Mouse (Mus musculus) stomach, embryonic 16.5 days (tissue): ENCODE data around the gene Use1. TPM values are rescaled to one million over a fixed set of nuclear protein-coding genes. Genes with fewer than 3 reads are reported as not detected.

Experiments
- ATAC-seq: fragments of 200-750 bp; cut with Nextera tagmentation; 2 replicates; pipeline ENCODE4 v1.8.0; 2017; ENCODE audit warnings: moderate number of reproducible peaks, moderate TSS enrichment; ENCODE audit not compliant: insufficient read depth, low FRiP score
- H3K27ac ChIP-seq: fragments of 300-500 bp; sonication (generic); 2 replicates; pipeline ENCODE4 v1.5.1; 2014; ENCODE audit warnings: low read length
- H3K27me3 ChIP-seq: fragments of 300-500 bp; sonication (generic); 2 replicates; pipeline ENCODE4 v1.6.1; 2014; ENCODE audit warnings: low read length, control low read depth, mixed read lengths; ENCODE audit not compliant: control insufficient read depth, insufficient read depth
- H3K36me3 ChIP-seq: fragments of 300-500 bp; sonication (generic); 2 replicates; pipeline ENCODE4 v1.6.1; 2014; ENCODE audit warnings: low read length; ENCODE audit not compliant: control insufficient read depth, insufficient read depth
- H3K4me1 ChIP-seq: fragments of 300-500 bp; sonication (generic); 2 replicates; pipeline ENCODE4 v1.6.1; 2014; ENCODE audit warnings: low read length, control low read depth, mixed read lengths; ENCODE audit not compliant: control insufficient read depth, insufficient read depth
- H3K4me2 ChIP-seq: fragments of 300-500 bp; sonication (generic); 2 replicates; pipeline ENCODE4 v1.6.1; 2014; ENCODE audit warnings: low read depth, low read length, mixed read lengths
- H3K4me3 ChIP-seq: fragments of 300-500 bp; sonication (generic); replicated peaks from 2 replicates; pipeline ENCODE4 v1.5.1; 2014; ENCODE audit warnings: mild to moderate bottlenecking, low read length
- H3K9ac ChIP-seq: fragments of 300-500 bp; sonication (generic); 2 replicates; pipeline ENCODE4 v1.6.1; 2014; ENCODE audit warnings: low read length
- H3K9me3 ChIP-seq: fragments of 300-500 bp; sonication (generic); replicated peaks from 2 replicates; pipeline ENCODE4 v1.6.1; 2016; ENCODE audit warnings: low read length, control low read depth; ENCODE audit not compliant: control insufficient read depth
- WGBS: fragments of 180-500 bp; shearing (Covaris S2); extraction: QIAGEN DNeasy Blood & Tissue Kit; methylation state at CpG from one replicate; pipeline ENCODE4 v1.1.7; 2014; 5-methylcytosine and 5-hydroxymethylcytosine counted together
- polyA plus RNA-seq: library from polyadenylated mRNA; unstranded; fragments of >200 nt; fragmentation: Nextera tagmentation; extraction: Ambion mirVana; gene quantifications from 2 replicates; pipeline ENCODE4 v1.2.1, GENCODE M21; 2015

Use1 gene
- polyA plus RNA-seq, 1 experiment from 2014 or later, result 90.2 TPM

DNA sequence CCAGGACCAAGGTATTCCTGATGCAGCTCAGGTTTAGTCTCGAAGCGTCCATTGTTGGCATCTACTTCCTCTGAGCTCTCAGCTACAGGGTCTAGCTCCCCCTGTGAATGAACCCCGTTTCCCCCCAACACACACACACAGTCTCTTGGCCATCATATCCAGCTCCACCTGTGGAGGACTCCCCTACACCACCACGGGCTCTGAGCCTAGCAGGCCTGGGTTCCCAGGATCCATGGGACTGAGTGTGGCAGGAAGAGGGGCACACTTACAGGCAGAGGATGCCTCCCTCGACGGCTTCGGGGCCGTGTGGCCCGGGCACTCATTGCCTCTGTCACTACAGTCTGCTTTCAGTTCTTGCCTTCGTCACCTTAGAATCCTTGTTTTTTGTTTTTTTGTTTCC, 28.4 kb downstream of the Use1 start:
- Histone ChIP-seq H3K36me3 (peaks cover 5% of the 10 kb centered on the region; the same call in 1 of the 2 replicates), H3K9ac (peak overlapping the region; percentile 44; the same call in 1 of the 2 replicates), H3K4me3 (peak overlapping the region; percentile 18), H3K4me2 (0 out of 2 replicates have a peak overlapping the region, but pooled peaks have one; percentile 16), H3K27me3 (no peaks in the 10 kb centered on the region), H3K4me1 (peaks cover 7% of the 10 kb centered on the region), H3K27ac (no peak overlapping the region), H3K9me3 (no peaks in the 10 kb centered on the region)
- no peak for ATAC-seq
- WGBS, result 83% methylated on average over 10 of the region's 10 CpGs

- Histone ChIP-seq H3K4me1 (peaks cover 7% of the 10 kb centered on the region), H3K9ac (peak within 1 kb of the TSS; percentile 44)
- 82% methylated on average over 9 of the region's 9 CpGs for WGBS
Measured at GRCm38 (mm10) chr8:71395629-71396028, 29.0 kb downstream of the Use1 start, which contains the start of gene Ushbp1. Ushbp1 (minus strand) TSS chr8:71395802.

DNA sequence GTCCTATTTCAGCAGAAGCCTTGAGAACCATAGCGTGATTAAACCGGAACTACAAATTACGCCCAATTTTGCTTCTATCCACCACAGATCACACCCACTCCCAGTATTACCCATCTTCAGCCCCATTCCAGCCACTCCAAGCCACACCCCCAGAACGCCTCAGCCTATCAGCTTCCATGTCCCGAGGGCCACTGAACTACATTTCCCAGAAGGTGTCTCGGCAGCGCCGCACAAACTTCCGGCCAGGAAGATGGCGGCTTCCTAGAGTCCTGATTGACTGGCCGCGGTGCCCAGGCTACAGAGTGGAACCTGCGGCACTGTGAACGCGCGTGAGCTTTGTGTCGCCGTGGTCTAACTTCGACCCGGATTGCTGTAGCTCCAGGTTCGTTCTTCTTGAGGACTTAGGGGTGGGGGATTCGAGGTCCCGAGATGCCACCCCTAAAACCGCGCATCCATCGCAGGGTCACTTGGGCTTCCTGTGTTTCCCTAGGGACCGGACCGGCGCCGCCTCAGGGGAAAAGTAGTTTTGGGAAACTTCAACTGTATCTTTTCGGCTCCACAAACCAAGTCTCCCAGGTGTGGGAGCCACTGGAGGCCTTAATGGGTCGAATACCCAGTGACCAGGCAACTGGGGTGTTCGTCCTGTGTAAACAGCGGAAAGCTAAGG, 30.1 kb downstream of the Use1 start, which contains the start of gene Babam1:
Gene Babam1 (plus strand): TSS at position 223 of the 667 bp plus-strand sequence.
- Histone ChIP-seq H3K4me3 (peak within 1 kb of the TSS; percentile 71), H3K4me1 (peaks cover 7% of the 10 kb centered on the region), H3K4me2 (peak within 1 kb of the TSS; percentile 89), H3K9me3 (no peaks in the 10 kb centered on the region), H3K27me3 (no peaks in the 10 kb centered on the region), H3K27ac (peak within 1 kb of the TSS; percentile 76), H3K9ac (peak within 1 kb of the TSS; percentile 88), H3K36me3 (peaks cover 5% of the 10 kb centered on the region; the same call in 1 of the 2 replicates)
- peak; percentile 96 for ATAC-seq
- WGBS, result under 1% methylated on average over 34 of the region's 34 CpGs

More at GRCm38 (mm10) chr8:71395629-71396028, 29.0 kb downstream of the Use1 start, which contains the start of gene Ushbp1:
- peak within 1 kb of the TSS; percentile 76 for H3K27ac ChIP-seq
- no peak for ATAC-seq
- H3K36me3 ChIP-seq, result peaks cover 5% of the 10 kb centered on the region; the same call in 1 of the 2 replicates
- no peaks in the 10 kb centered on the region for H3K27me3 ChIP-seq
- H3K4me3 ChIP-seq, result peak within 1 kb of the TSS; percentile 71
- no peaks in the 10 kb centered on the region for H3K9me3 ChIP-seq
- H3K4me2 ChIP-seq, result peak within 1 kb of the TSS; percentile 51

- peak overlapping the region; percentile 71 for H3K4me3 ChIP-seq
- ATAC-seq, result no peak
- peak overlapping the region; percentile 89 for H3K4me2 ChIP-seq
- H3K9ac ChIP-seq, result peak overlapping the region; percentile 88
- H3K36me3 ChIP-seq, result peaks cover 5% of the 10 kb centered on the region; the same call in 1 of the 2 replicates
- no peaks in the 10 kb centered on the region for H3K9me3 ChIP-seq
- no peaks in the 10 kb centered on the region for H3K27me3 ChIP-seq
- no peak overlapping the region for H3K27ac ChIP-seq
- WGBS, result 82% methylated on average over 12 of the region's 12 CpGs
- H3K4me1 ChIP-seq, result peaks cover 7% of the 10 kb centered on the region
Measured at GRCm38 (mm10) chr8:71397701-71398100, 31.1 kb downstream of the Use1 start.

DNA sequence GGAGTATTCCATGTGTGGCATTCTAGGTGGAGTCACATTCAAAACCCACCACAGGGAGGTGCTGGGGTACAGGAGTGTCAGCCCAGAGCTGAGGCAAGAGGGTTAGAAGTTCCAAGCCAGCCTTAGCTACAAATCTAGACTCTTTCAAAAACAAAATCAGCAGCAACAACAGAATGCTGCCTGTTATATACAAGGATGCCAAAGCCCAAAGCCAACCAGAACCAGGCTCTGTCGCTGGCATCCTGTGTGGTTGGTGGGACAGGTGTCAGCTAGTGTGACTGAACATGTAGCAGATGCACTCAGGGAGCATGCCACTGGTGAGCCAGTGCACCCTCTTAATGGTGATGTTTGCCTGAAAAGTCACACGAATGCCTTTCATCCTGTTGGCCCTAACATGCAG, 34.2 kb downstream of the Use1 start:
- H3K4me1 ChIP-seq, result peaks cover 15% of the 10 kb centered on the region
- H3K4me2 ChIP-seq, result no peak overlapping the region
- WGBS, result 93% methylated on average over 2 of the region's 2 CpGs
- H3K4me3 ChIP-seq, result no peak overlapping the region
- no peaks in the 10 kb centered on the region for H3K9me3 ChIP-seq
- no peak for ATAC-seq
- no peaks in the 10 kb centered on the region for H3K27me3 ChIP-seq
- H3K36me3 ChIP-seq, result peaks cover 5% of the 10 kb centered on the region; the same call in 1 of the 2 replicates
- H3K27ac ChIP-seq, result no peak overlapping the region
- H3K9ac ChIP-seq, result no peak overlapping the region

- no peaks in the 10 kb centered on the region for H3K9me3 ChIP-seq
- no peak for ATAC-seq
- no peak overlapping the region for H3K27ac ChIP-seq
- no peak overlapping the region for H3K4me3 ChIP-seq
- H3K27me3 ChIP-seq, result no peaks in the 10 kb centered on the region
- no peak overlapping the region for H3K4me2 ChIP-seq
- H3K9ac ChIP-seq, result no peak overlapping the region
- H3K36me3 ChIP-seq, result peaks cover 5% of the 10 kb centered on the region; the same call in 1 of the 2 replicates
- peaks cover 20% of the 10 kb centered on the region for H3K4me1 ChIP-seq
Measured at GRCm38 (mm10) chr8:71401454-71401853, 34.8 kb downstream of the Use1 start.

GRCm38 (mm10) chr8:71402446-71402964, 35.9 kb downstream of the Use1 start:
- Histone ChIP-seq H3K4me1 (peaks cover 23% of the 10 kb centered on the region), H3K4me2 (no peak overlapping the region), H3K4me3 (no peak overlapping the region), H3K9me3 (no peaks in the 10 kb centered on the region), H3K36me3 (peaks cover 6% of the 10 kb centered on the region; the same call in 1 of the 2 replicates), H3K9ac (no peak overlapping the region), H3K27me3 (no peaks in the 10 kb centered on the region), H3K27ac (no peak overlapping the region)
- ATAC-seq, result no peak
- 86% methylated on average over 9 of the region's 9 CpGs for WGBS

DNA sequence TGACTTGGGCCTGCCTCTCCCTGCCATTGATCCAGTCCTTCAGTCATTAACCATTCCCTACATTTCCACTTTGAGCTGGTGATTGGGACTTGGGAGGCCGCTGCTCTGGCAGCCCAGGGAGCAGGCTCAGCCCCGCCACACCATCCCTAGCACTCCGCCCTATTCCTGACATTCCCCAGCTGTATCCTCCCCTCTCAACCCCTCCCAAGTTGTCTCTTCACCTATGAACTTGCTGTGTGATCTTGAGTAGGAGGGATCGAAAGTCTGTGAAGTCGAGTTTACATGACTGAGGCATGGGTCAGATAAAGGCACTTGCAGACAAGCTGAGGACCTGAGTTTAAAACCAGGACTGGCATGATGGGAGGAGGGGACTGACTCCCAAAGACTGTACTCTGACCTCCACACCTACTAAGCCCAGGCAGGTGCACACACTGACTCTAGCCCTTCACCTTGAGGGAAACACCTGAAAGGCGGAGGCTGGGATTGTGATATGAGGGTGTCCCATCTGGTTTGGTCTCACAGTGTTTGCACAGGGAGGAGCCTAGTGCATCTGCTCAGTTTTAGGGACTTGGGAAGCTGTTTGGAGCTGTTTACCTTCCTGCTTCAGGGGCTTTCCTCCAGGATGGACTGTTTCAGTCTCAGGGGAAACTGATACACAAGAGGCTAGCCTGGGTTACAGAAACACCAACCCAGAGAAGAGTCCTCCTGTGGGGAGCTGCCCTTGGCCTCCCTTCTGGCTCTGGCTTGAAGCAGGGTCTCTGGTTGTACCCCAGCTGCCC, 36.6 kb downstream of the Use1 start:
- no peak for ATAC-seq
- 50% methylated on average over 6 of the region's 6 CpGs for WGBS

More for the DNA sequence above, 36.6 kb downstream of the Use1 start:
- no peak overlapping the region for H3K27ac ChIP-seq
- H3K9me3 ChIP-seq, result no peaks in the 10 kb centered on the region
- H3K27me3 ChIP-seq, result no peaks in the 10 kb centered on the region
- H3K4me3 ChIP-seq, result no peak overlapping the region
- H3K9ac ChIP-seq, result no peak overlapping the region
- peaks cover 13% of the 10 kb centered on the region for H3K36me3 ChIP-seq
- peaks cover 20% of the 10 kb centered on the region for H3K4me1 ChIP-seq
- H3K4me2 ChIP-seq, result no peak overlapping the region
